Mouse (Mus musculus): ENCODE measurements around the gene Bet1l.
"Not testable (repeated sequence)": the region's sequence is repeated elsewhere in the genome, so short reads cannot be mapped to it uniquely, and the experiment has no call there.

The Bet1l gene

GRCm38 (mm10) chr7:140857550-140858505 is at the start of gene Bet1l:
Gene Bet1l (minus strand): TSS chr7:140857577.
- no peak for DNase-seq (ENCODE audit: low read depth)

GRCm38 (mm10) chr7:140907131-140907530 is 49.8 kb upstream of the Bet1l start:
- DNase-seq (ENCODE audit: low read depth): no peak

GRCm38 (mm10) chr7:140905642-140906081 is 48.3 kb upstream of the Bet1l start:
- no peak for DNase-seq (ENCODE audit: low read depth)

- peak; percentile 80 for DNase-seq (ENCODE audit: low read depth)
These were observed 45.8 kb upstream of the Bet1l start for GRCm38 (mm10) chr7:140903212-140903611.

- no peak for DNase-seq (ENCODE audit: low read depth)
These were observed 44.9 kb upstream of the Bet1l start for GRCm38 (mm10) chr7:140902036-140902875.

GRCm38 (mm10) chr7:140900220-140900619 is 42.8 kb upstream of the Bet1l start, which contains the start of gene Cox8b:
Gene Cox8b (minus strand): TSS chr7:140900446.
- no peak for DNase-seq (ENCODE audit: low read depth)

GRCm38 (mm10) chr7:140899121-140899520 is 41.7 kb upstream of the Bet1l start:
- no peak for DNase-seq (ENCODE audit: low read depth)

- no peak for DNase-seq (ENCODE audit: low read depth)
These were observed 40.5 kb upstream of the Bet1l start for GRCm38 (mm10) chr7:140897863-140898262.

- DNase-seq (ENCODE audit: low read depth): no peak
These were observed 37.2 kb upstream of the Bet1l start for GRCm38 (mm10) chr7:140894611-140895010.

GRCm38 (mm10) chr7:140894031-140894430 is 36.7 kb upstream of the Bet1l start:
- no peak for DNase-seq (ENCODE audit: low read depth)

GRCm38 (mm10) chr7:140890636-140891035 is 33.3 kb upstream of the Bet1l start:
- DNase-seq (ENCODE audit: low read depth): not testable (repeated sequence)

GRCm38 (mm10) chr7:140882469-140882803 is 25.1 kb upstream of the Bet1l start:
- DNase-seq (ENCODE audit: low read depth): no peak

GRCm38 (mm10) chr7:140881696-140882468 is 24.5 kb upstream of the Bet1l start, which contains the start of the genes Psmd13 and Sirt3:
Gene Psmd13 (plus strand): TSS chr7:140881968.
Gene Sirt3 (minus strand): TSS chr7:140882309.
- peak; percentile 97 for DNase-seq (ENCODE audit: low read depth)

- peak; percentile 26 for DNase-seq (ENCODE audit: low read depth)
These were observed 23.6 kb upstream of the Bet1l start for GRCm38 (mm10) chr7:140880865-140881515.

GRCm38 (mm10) chr7:140880419-140880818 is 23.0 kb upstream of the Bet1l start:
- peak; percentile 12 for DNase-seq (ENCODE audit: low read depth)

GRCm38 (mm10) chr7:140879355-140879754 is 22.0 kb upstream of the Bet1l start:
- DNase-seq (ENCODE audit: low read depth): peak; percentile 14

GRCm38 (mm10) chr7:140877364-140877763 is 20.0 kb upstream of the Bet1l start:
- DNase-seq (ENCODE audit: low read depth): no peak

- DNase-seq (ENCODE audit: low read depth): no peak
These were observed 16.8 kb upstream of the Bet1l start for GRCm38 (mm10) chr7:140874224-140874623.

- DNase-seq (ENCODE audit: low read depth): no peak
These were observed 7.4 kb upstream of the Bet1l start for GRCm38 (mm10) chr7:140864761-140865160.

- DNase-seq (ENCODE audit: low read depth): no peak
These were observed 3.4 kb upstream of the Bet1l start for GRCm38 (mm10) chr7:140860728-140861127.

- no peak for DNase-seq (ENCODE audit: low read depth)
These were observed 2.6 kb upstream of the Bet1l start for GRCm38 (mm10) chr7:140859997-140860396.

Data from induced T-regulatory cell, adult 2 months (primary cell).